Mouse (Mus musculus) cortical plate, adult 2 months (tissue): Measurements from ENCODE around the gene Dennd1c.

Experiments used
- CTCF ChIP-seq: fragments of 200-500 bp; IDR thresholded peaks from 2 replicates; pipeline ENCODE4 v1.5.1; 2011; ENCODE audit warnings: mild to moderate bottlenecking, control low read depth, low read length; ENCODE audit not compliant: insufficient read depth; ENCODE audit errors: extremely low read depth
- POLR2A ChIP-seq: fragments of 200-500 bp; IDR thresholded peaks from 2 replicates; pipeline ENCODE4 v1.6.1; 2011; ENCODE audit warnings: mild to moderate bottlenecking, low read length, control low read depth; ENCODE audit not compliant: insufficient read depth; ENCODE audit errors: extremely low read depth

DNA sequence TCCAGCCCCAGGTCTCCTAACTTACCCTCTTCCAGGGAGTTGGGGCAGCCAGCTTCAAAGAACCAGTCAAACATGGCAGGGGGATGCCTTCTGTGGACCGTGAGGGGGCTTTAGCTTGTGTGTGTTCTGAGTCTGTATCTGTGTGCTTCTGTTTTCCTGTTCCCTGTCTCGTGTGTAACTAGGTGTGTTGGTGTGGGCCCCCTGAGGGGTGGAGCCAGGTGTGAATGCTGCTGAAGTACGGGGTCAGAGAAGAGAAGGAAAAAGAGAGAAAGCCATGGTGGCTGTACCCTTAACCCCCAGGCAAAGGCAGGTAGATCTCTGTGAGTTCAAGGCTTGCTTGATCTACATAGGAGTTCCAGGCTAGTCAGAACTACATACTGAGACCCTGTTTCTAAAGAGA is 1.4 kb downstream of the Dennd1c start:
- TF ChIP-seq CTCF, result no peak
- no peak for TF ChIP-seq POLR2A
